Mouse (Mus musculus) kidney, embryonic 16.5 days (tissue): ENCODE data around the gene Il27. TPM values are rescaled to one million over a fixed set of nuclear protein-coding genes. Genes with fewer than 3 reads are reported as not detected.

ENCODE experiments used
- ATAC-seq: fragments of 200-750 bp; cut with Nextera tagmentation; 2 replicates; pipeline ENCODE4 v1.8.0; 2017; ENCODE audit warnings: moderate TSS enrichment; ENCODE audit not compliant: low FRiP score, low TSS enrichment
- H3K27ac ChIP-seq: fragments of 300-500 bp; sonication (generic); 2 replicates; pipeline ENCODE4 v1.5.1; 2014; ENCODE audit warnings: low read length
- H3K27me3 ChIP-seq: fragments of 300-500 bp; sonication (generic); 2 replicates; pipeline ENCODE4 v1.6.1; 2014; ENCODE audit warnings: low read length, control low read depth, mixed read lengths; ENCODE audit not compliant: insufficient read depth
- H3K36me3 ChIP-seq: fragments of 300-500 bp; sonication (generic); 2 replicates; pipeline ENCODE4 v1.6.1; 2014; ENCODE audit warnings: low read length, control low read depth, mixed read lengths; ENCODE audit not compliant: insufficient read depth
- H3K4me1 ChIP-seq: fragments of 300-500 bp; sonication (generic); 2 replicates; pipeline ENCODE4 v1.6.1; 2014; ENCODE audit warnings: low read length, control low read depth, mixed read lengths; ENCODE audit not compliant: insufficient read depth
- H3K4me2 ChIP-seq: fragments of 300-500 bp; sonication (generic); replicated peaks from 2 replicates; pipeline ENCODE4 v1.6.1; 2014; ENCODE audit warnings: low read depth, low read length
- H3K4me3 ChIP-seq: fragments of 300-500 bp; sonication (generic); 2 replicates; pipeline ENCODE4 v1.5.1; 2014; ENCODE audit warnings: mild to moderate bottlenecking, low read length
- H3K9ac ChIP-seq: fragments of 300-500 bp; sonication (generic); replicated peaks from 2 replicates; pipeline ENCODE4 v1.6.1; 2014; ENCODE audit warnings: low read length
- H3K9me3 ChIP-seq: fragments of 300-500 bp; sonication (generic); 2 replicates; pipeline ENCODE4 v1.6.1; 2016; ENCODE audit warnings: low read length, control low read depth
- WGBS: fragments of 180-500 bp; shearing (Covaris S2); extraction: QIAGEN DNeasy Blood & Tissue Kit; methylation state at CpG from one replicate; pipeline ENCODE4 v1.1.7; 2014; 5-methylcytosine and 5-hydroxymethylcytosine counted together
- microRNA-seq: library from miRNA; unstranded; fragments of <30 nt; microRNA quantifications from one replicate; pipeline ENCODE4, GENCODE M21; 2016
- polyA plus RNA-seq: library from polyadenylated mRNA; unstranded; fragments of >200 nt; fragmentation: Nextera tagmentation; extraction: Ambion mirVana; gene quantifications from 2 replicates; pipeline ENCODE4 v1.2.1, GENCODE M21; 2015

Gene Il27
- polyA plus RNA-seq, 1 experiment from 2014 or later: not detected

DNA sequence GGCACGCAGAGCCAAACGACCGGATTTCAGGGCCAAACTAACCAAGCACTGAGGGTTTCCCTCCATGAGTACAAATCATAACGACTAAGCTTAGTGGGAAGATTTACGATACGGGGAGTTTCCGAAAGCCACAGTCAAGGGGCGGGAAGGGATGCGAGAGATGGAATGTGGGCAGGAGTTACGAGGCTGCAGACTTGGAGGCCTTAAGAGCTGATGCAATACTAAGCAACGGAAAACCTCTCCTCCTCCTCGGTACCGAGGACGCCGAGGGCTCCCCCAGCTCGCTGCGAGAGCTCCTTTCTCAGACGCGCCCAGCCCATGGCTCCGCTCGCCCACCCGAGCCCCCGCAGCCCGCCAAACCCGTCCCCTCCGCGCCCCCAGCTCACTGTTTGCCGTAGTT, 29.0 kb downstream of the Il27 start:
- Histone ChIP-seq H3K9ac (peak overlapping the region; percentile 91), H3K9me3 (no peaks in the 10 kb centered on the region), H3K27ac (peak overlapping the region; percentile 94), H3K27me3 (no peaks in the 10 kb centered on the region), H3K4me1 (peaks cover 8% of the 10 kb centered on the region), H3K36me3 (peaks cover 39% of the 10 kb centered on the region), H3K4me3 (peak overlapping the region; percentile 92), H3K4me2 (peak overlapping the region; percentile 69)
- 1% methylated on average over 22 of the region's 28 CpGs for WGBS
- ATAC-seq: peak; percentile 62

DNA sequence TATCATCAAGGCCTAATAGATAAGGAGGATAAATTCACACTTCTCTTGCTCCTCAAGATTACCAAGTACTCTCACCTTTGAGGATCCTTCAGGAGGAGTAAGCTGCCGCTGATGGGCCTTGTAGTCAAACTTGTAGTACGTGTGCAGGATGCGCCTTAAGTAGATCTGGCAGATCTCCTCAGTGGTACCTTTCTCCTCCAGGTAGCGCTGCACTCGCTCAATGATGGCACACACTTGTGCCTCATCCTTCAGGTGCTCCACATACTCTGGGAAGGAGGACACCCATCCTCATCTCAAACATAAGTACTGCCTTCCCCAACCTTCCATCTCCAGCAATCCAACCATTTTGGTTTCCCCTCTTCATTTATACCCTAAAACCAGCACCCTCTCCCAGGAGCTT, 38.1 kb downstream of the Il27 start:
- no peak overlapping the region for H3K4me3 ChIP-seq
- no peak for ATAC-seq
- no peak overlapping the region for H3K4me2 ChIP-seq
- no peaks in the 10 kb centered on the region for H3K4me1 ChIP-seq
- no peak overlapping the region for H3K9ac ChIP-seq
- WGBS: 90% methylated on average over 5 of the region's 5 CpGs
- H3K36me3 ChIP-seq: peaks cover 87% of the 10 kb centered on the region
- H3K27ac ChIP-seq: no peak overlapping the region
- no peaks in the 10 kb centered on the region for H3K9me3 ChIP-seq
- H3K27me3 ChIP-seq: no peaks in the 10 kb centered on the region

DNA sequence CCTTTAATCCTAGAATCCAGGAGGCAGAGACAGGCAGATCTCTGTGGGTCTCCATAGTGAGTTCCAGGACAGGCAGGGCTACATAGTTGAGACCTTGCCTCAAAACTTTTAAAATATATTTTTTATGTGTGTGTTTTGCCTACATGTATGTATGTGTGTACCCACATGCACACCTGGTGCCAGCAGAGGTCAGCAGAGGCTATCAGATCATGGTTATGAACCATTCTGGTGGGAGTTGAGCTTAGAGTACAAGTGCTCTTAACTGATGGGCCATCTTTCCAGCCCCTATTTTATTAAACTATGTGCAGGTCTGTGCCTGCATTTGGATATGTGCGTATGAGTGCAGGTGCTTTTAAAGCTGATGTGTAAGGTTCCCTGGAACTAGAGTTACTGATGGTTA, 39.9 kb downstream of the Il27 start:
- no peak overlapping the region for H3K4me3 ChIP-seq
- H3K9ac ChIP-seq: no peak overlapping the region
- no peaks in the 10 kb centered on the region for H3K27me3 ChIP-seq
- 96% methylated on average over 1 of the region's 1 CpGs for WGBS
- H3K36me3 ChIP-seq: peaks cover 90% of the 10 kb centered on the region
- no peak overlapping the region for H3K27ac ChIP-seq
- no peak for ATAC-seq
- no peaks in the 10 kb centered on the region for H3K4me1 ChIP-seq
- no peaks in the 10 kb centered on the region for H3K9me3 ChIP-seq
- no peak overlapping the region for H3K4me2 ChIP-seq

DNA sequence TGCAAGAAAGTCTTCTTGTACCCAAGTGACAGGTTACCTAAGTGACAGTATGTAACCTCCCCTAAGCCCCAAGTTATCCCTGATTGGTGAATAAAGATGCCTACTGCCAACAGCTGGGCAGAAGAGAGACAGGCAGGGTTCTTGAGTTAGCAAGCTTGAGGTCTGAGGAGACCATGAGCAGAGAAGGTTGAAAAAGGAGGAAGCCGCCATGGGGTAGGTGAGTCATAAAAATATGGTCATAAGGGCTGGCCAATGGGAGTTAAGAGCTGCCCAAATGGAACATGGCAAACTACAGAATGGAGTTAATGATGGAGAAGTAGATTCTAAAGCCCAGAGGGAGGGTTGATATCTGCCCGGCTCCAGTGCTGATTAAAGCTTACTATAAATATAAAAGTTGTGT, 49.1 kb downstream of the Il27 start:
- no peak for ATAC-seq
- no peak overlapping the region for H3K9ac ChIP-seq
- peaks cover 40% of the 10 kb centered on the region for H3K36me3 ChIP-seq
- no peaks in the 10 kb centered on the region for H3K4me1 ChIP-seq
- WGBS: 84% methylated on average over 2 of the region's 2 CpGs
- no peak overlapping the region for H3K4me2 ChIP-seq
- no peak overlapping the region for H3K4me3 ChIP-seq
- H3K9me3 ChIP-seq: no peaks in the 10 kb centered on the region
- no peak overlapping the region for H3K27ac ChIP-seq
- no peaks in the 10 kb centered on the region for H3K27me3 ChIP-seq

DNA sequence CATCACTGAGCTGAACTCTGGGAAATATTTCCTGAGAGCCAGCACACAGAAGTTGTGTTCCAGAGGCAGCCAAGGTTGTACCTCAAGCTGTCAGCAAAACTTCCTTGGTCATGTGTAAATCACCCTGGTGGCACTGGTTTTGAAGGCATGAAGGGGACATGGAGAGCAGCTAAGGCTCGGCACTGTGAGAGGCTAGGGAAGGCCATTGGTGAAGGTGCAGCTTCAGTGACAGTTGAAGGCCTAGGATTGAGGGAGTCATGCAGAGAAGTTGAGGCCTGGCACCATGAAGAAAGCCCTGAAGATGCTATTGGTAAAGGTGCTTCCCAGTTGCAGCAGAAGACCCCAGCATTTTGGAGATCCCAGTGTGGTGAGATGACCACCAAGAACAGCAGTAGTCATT, 53.1 kb downstream of the Il27 start:
- WGBS: 80% methylated on average over 1 of the region's 1 CpGs
- peaks cover 16% of the 10 kb centered on the region for H3K36me3 ChIP-seq
- no peak overlapping the region for H3K27ac ChIP-seq
- no peaks in the 10 kb centered on the region for H3K4me1 ChIP-seq
- H3K9ac ChIP-seq: no peak overlapping the region
- no peak overlapping the region for H3K4me3 ChIP-seq
- no peaks in the 10 kb centered on the region for H3K9me3 ChIP-seq
- peaks cover 5% of the 10 kb centered on the region for H3K27me3 ChIP-seq
- no peak for ATAC-seq
- no peak overlapping the region for H3K4me2 ChIP-seq

Small RNAs within 50 kb of the gene (microRNA-seq; reads per million reads assigned to microRNA genes)
- gene Mir7059: 1.1 reads per million

Other genes with a start within 250 kb of the Il27 start
- 1.7 and 2.4 TPM in 2 replicates for gene Lat, start 225.4 kb downstream of the Il27 start, polyA plus RNA-seq
- 78.0 and 78.9 TPM in 2 replicates for gene Spns1, start 217.5 kb downstream of the Il27 start, polyA plus RNA-seq
- gene Nfatc2ip, start 198.2 kb downstream of the Il27 start, polyA plus RNA-seq: 1.9 and 2.5 TPM in 2 replicates
- gene Cd19, start 180.1 kb downstream of the Il27 start, polyA plus RNA-seq: 0.09 TPM in 1 of 2 replicates, not detected in the other
- 36.2 and 39.0 TPM in 2 replicates for gene Rabep2, start 166.2 kb downstream of the Il27 start, polyA plus RNA-seq
- gene Atp2a1, start 131.8 kb downstream of the Il27 start, polyA plus RNA-seq: 7.1 and 7.8 TPM in 2 replicates
- gene Sh2b1, start 119.5 kb downstream of the Il27 start, polyA plus RNA-seq: 62.5 and 66.5 TPM in 2 replicates
- 177 and 196 TPM in 2 replicates for gene Tufm, start 107.6 kb downstream of the Il27 start, polyA plus RNA-seq
- gene Atxn2l, start 91.5 kb downstream of the Il27 start, polyA plus RNA-seq: 41.5 and 47.9 TPM in 2 replicates
- gene Eif3c, start 28.5 kb downstream of the Il27 start, polyA plus RNA-seq: 200 and 219 TPM in 2 replicates
- 0.96 and 1.1 TPM in 2 replicates for gene Apobr, start 10.0 kb downstream of the Il27 start, polyA plus RNA-seq
- 39.3 and 41.3 TPM in 2 replicates for gene Cln3, start 9.1 kb downstream of the Il27 start, polyA plus RNA-seq
- 6.8 and 9.5 TPM in 2 replicates for gene Nupr1, start 35.9 kb upstream of the Il27 start, polyA plus RNA-seq
- gene Sgf29, start 54.4 kb upstream of the Il27 start, polyA plus RNA-seq: 50.7 and 57.2 TPM in 2 replicates
- 9.1 and 9.4 TPM in 2 replicates for gene Sult1a1, start 81.5 kb upstream of the Il27 start, polyA plus RNA-seq
- 119 and 122 TPM in 2 replicates for gene Bola2, start 100.5 kb upstream of the Il27 start, polyA plus RNA-seq
- 9.5 and 12.3 TPM in 2 replicates for gene Slx1b, start 100.8 kb upstream of the Il27 start, polyA plus RNA-seq
- 17.5 and 19.7 TPM in 2 replicates for gene Coro1a, start 112.8 kb upstream of the Il27 start, polyA plus RNA-seq
- 77.9 and 79.5 TPM in 2 replicates for gene Mapk3, start 164.7 kb upstream of the Il27 start, polyA plus RNA-seq
- 1.8 and 2.0 TPM in 2 replicates for gene Gdpd3, start 171.4 kb upstream of the Il27 start, polyA plus RNA-seq
- 95.8 and 101 TPM in 2 replicates for gene Ypel3, start 182.0 kb upstream of the Il27 start, polyA plus RNA-seq
- 0.29 and 0.78 TPM in 2 replicates for gene Tbx6, start 186.5 kb upstream of the Il27 start, polyA plus RNA-seq
- 267 and 271 TPM in 2 replicates for gene Ppp4c, start 197.6 kb upstream of the Il27 start, polyA plus RNA-seq
- gene Fam57b, start 202.7 kb upstream of the Il27 start, polyA plus RNA-seq: 0.19 and 0.52 TPM in 2 replicates
- gene 4930451I11Rik, start 236.7 kb upstream of the Il27 start, polyA plus RNA-seq: not detected in 2 replicates